Mouse (Mus musculus): ENCODE data around the gene Zbtb16. TPM values are rescaled to one million over a fixed set of nuclear protein-coding genes. Genes with fewer than 3 reads are reported as not detected.

Zbtb16 gene
- polyA plus RNA-seq, 1 experiment, result 6.5 TPM

DNA sequence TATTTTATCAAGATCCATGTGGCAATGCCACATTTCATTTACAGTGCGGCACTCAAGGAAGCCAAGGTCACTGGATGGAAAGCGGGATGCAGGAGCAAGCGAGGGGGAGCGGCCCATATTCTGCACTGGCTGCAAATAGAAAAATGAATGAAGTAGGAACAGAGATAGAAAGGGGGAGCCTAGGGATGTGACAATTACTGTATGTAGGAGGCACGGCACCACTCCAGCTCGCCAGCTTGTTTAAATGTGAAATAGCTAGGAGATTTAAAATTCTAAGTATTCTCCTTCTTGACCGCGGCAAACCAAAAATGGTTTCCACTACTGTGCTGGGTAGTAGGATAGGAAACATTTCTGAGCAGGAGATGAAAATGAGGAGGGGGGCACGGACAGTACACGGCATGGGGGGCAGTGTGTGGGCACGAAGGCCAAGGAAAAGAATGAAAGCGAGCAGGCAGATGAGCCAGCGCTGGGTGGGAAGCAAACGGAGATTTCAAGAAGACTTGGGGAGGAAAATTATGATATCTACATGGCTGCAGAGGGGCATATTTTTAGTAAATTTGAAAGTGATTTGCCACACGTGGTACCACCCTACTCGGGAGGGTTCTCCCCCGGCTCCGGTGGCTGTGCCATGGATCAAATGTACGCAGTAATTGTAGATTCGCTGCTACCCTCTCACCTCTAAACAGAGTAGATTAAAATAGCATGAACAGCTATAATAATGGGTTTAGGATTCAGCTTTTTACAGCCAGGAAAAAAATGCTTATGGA is 68.2 kb downstream of the Zbtb16 start:
- TF ChIP-seq GATA1 (IDR thresholded peaks at IDR 0.05; ENCODE audit: low read length), result no peak

DNA sequence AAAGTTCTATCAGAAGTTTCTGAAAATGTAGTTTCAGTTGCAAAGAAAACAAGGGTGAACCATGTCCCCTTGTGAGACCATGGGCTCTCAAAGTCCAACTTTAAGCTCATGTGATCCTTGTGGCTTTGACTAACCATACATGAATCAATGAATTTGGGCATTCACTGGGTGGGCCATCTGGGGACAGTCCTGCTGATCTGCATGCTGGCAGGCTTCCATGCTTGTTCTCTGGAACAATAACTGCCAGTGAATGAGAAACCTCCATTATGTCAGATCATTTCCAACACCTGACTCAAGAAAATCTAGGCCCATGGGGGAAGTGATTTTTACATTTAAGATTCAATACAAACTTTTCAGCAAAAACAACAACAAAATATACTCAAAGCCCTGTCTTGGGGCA is 70.1 kb downstream of the Zbtb16 start:
- no peak for TF ChIP-seq GATA1 (IDR thresholded peaks at IDR 0.05; ENCODE audit: low read length)

DNA sequence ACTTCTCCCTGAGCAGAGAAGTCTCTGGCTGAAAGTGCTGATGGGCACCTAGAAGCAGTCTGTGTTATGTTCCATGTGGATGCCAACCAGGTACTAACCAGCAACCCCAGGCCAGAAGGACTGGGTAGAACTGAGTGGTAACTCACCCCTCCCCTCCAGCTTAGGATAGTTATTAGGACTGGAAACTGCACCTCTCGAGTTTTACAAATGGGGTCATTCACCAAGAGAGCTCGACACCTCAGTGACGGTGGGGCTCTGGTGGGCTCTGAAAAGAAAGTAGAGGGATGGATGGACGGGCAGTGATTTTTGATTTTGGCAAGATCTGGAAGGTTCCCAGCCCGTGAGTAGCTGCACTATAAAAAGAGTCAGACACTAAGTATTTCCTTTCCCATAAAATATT is 71.7 kb downstream of the Zbtb16 start:
- no peak for TF ChIP-seq GATA1 (IDR thresholded peaks at IDR 0.05; ENCODE audit: low read length)

DNA sequence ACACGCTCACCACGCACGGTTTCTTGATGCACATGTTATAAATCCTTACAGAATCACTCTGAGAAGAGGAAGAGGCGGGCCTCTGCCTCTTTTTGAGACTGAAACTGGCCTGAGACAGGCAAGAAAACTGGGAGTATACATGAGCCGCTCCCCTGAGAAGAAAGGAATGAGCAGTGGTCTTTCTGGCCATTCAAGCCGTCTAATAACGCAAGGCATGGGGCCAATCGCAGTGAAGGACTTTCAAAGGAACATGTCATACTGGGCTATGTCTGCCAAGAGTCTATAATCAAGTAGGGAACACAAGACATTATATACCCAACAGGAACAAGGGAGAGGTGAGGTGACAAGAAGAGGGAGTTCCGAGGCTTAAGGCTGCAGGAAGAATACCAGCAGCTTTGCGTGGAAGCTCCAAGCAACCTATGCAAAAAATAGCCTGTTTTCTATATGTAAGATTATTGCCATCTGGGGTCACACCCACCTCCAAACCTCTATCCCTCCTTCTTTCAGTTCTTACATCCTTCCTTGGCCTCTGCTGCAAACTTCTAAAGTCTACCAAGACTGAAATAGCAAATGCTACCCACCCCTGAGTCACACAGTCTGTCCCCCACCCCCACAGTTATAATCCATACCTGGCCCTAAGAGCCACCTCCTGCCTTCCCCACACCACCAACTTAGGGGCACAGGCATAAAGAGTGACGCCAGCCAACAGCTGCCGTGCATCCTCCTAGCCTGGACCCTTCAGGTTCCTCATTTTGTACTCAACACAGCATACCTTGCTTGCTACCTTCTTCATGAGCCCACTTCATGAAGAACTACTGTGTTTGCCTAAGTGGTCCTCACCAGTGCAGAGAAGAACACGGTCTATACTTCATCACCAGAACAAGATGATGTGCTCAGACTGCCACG is 74.0 kb downstream of the Zbtb16 start:
- TF ChIP-seq GATA1 (IDR thresholded peaks at IDR 0.05; ENCODE audit: low read length), result no peak

DNA sequence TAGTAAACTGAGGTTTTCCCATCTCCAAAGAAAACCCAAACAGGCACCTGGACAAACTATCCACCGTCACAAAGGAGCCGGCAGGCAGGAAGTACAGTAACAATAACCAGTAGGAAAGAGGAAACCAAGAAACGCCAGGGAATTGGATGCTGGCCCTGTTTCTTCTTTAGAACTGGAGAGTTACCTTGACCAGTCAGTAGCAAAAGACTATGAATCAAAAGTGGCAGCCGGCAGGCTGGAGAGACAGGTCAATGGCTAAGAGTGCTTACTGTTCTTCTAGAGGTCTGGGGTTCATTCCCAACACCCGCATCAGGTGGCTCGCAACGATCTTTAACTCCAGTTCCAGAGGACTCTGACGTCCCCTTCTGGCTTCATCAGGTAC is 74.9 kb downstream of the Zbtb16 start:
- TF ChIP-seq GATA1 (IDR thresholded peaks at IDR 0.05; ENCODE audit: low read length), result no peak

DNA sequence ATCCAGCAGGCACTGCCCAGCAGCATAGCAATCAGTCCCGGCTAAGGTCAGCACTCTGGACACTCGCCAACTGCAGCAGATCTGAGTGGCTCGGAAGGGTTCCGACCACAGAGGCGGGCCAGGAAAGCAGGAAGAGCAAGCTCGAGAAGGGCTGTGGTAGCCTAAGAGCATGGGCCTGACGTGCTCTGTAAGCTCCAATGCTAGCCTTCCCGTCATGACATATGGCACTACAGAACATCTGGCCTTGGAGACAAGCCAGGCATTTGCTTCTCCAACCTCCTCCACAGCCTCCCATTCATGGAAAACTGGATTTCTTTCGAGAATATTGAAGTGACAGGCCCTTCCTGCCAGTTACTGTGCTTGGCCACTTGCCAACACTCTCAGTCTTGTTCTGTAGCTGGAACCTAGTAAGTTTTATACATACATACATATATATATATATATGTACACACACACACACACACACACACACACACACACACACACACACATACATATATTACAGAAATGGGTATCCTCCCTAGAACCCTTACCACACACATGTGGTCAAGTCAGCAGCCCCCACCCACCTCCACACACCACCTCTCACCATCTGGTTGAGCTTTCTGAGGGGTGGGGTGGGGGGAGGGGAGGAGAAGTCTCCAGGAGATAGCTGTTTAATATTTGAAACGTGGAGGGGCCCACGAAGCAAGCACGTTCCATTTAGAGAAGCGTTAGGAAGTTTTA is 75.4 kb downstream of the Zbtb16 start:
- no peak for TF ChIP-seq GATA1 (IDR thresholded peaks at IDR 0.05; ENCODE audit: low read length)

DNA sequence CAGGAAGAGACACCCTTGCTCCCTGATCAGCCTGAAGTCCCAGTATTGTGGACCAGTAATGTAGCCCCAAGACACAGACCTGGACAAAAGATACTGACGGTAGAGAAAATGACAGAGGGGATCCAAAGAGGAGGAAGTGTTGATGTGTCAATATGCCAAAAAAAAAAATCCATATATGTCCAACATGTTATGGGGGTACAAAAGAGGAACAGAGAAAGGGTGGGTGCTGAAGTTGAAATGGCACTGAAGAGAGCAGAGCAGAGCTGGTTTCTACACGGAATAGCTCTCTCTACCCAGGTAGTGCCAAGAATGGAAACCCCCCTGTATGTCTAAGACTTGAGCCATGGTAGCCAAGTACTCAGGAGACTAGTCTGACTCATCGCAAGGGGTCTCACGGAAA is 76.9 kb downstream of the Zbtb16 start:
- TF ChIP-seq GATA1 (IDR thresholded peaks at IDR 0.05; ENCODE audit: low read length), result no peak

DNA sequence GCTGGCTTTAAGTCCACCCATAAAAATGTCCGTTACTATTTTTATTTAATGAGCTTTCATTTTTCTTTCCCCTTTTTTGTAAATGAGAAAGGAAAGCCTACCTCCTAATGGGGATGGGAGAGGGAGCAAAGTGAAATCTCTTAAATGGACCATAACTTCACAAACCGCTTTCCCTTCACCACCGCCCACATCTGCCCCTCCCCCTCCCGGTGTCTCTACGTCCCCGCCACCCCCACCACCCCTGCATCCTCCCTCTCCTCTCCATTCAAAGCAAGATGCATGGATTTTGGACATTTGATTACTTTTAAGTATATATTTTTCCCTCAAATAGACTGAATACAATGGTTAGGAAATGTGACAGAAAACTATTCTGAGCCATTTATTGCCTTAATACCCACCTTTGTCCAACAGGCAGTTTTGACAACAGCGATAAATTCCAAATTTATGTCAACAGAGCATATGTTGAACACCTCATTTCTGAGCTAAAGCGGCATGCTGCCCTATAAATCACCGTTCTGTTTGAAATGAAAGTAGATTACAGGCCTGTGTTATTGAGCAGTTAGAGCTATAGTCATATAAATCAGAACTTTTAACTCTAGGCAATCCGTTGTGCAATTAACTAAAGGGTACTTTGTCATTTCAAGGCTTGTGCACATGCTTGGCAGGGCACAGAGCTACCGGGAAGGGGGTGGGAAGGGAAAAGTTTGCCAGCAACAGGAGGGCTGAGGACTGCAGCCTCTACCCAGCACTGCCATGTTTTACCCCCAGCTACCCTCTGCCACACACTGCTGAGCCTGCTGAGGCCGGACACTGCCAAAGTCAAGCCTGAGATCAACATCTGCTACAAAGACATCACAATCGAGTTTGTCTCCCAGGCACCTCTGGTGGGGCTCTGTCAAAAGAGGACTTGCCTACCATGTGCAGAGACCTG is 78.1 kb downstream of the Zbtb16 start:
- no peak for TF ChIP-seq GATA1 (IDR thresholded peaks at IDR 0.05; ENCODE audit: low read length)

DNA sequence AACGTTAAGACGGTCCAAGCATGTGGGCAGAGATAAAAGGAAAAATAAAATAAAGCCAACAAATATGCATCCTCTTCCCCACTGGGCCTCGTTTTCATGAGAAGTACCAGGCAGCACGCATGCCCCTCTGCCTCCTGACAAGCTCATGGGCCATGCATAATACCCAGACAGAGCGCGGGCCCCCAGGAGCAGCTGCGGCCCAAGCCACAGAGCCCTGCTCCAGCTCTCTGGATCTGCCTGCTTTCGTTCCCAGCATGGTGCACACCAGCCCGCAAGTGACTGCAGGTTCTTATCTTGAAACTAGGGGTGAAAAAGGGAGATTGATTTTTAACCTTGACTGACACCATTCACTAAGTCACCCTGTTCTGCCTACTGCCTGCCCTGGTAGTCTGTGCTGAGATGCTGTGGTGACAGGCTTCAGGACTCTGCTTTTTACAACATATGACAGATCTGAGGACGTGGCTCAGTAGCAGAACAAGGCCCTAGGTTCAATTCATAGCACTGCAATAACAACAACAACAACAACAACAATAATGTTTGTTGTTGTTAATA is 79.7 kb downstream of the Zbtb16 start:
- TF ChIP-seq GATA1 (IDR thresholded peaks at IDR 0.05; ENCODE audit: low read length), result no peak

DNA sequence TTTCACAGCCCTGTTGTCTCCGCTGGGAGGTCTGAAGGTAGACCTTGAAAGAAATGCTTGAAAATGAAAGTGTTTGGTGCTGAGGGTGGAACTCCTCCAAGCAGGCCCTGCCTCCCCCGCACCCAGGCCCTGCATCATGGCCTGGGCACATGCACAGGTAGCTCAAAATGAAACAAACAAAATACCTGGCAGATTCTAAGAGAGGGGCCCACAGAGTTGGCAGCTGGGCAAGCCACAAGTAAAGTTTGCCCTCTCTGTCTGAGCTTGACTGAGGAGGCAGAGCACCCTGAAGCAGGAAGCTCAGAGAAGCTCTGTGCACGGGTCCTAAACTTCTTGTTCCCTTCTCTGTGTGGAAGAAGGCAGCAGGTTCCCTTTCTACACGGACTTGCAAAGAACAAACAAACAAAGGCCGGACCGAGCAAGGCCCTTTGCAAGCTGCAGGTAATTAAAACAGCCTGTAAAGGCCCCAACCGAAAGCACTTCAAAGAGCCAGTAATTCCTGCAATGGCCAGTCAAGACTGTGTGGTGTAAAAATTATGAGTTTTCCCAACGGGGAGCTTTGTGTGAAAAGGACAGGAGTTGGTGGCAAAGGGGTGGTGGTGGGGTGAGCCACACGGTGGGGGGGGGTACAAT is 80.5 kb downstream of the Zbtb16 start:
- no peak for TF ChIP-seq GATA1 (IDR thresholded peaks at IDR 0.05; ENCODE audit: low read length)

DNA sequence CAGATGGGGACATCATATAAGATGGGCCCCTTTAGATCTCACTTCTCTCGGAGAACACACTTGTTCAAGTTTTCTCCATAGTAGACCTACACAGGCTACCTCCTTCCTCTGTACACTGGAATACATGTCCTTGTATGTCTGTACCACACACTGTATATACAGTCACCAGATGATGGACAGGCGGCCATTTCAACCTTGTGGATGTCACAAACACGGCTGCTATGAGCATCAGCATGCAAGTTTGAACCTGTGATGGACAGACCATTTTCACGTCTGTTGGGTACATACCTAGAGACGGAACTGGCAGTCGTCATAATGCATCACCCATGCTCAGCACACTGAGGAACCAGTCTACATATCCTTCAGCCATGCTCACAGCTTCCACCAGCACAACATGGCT is 81.6 kb downstream of the Zbtb16 start:
- TF ChIP-seq GATA1 (IDR thresholded peaks at IDR 0.05; ENCODE audit: low read length), result no peak

DNA sequence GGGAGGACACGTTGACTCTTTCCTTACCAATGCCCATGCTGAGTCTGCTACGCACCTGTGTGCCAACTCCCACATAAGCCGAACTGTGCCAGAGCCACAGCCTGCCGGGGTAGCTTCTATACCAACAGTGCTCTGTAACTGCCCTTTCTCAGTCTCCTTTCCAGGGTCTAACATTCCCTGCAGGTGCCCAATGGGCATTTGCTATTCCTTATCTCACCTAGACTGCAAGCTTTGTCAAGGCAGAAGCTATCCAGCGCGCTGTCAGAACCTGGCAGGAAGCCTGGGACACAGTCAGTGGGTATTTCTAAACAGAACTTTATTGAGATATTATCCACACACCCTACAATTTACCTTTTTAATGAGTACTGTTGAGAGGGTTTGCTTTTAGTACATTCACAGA is 82.1 kb downstream of the Zbtb16 start:
- no peak for TF ChIP-seq GATA1 (IDR thresholded peaks at IDR 0.05; ENCODE audit: low read length)

DNA sequence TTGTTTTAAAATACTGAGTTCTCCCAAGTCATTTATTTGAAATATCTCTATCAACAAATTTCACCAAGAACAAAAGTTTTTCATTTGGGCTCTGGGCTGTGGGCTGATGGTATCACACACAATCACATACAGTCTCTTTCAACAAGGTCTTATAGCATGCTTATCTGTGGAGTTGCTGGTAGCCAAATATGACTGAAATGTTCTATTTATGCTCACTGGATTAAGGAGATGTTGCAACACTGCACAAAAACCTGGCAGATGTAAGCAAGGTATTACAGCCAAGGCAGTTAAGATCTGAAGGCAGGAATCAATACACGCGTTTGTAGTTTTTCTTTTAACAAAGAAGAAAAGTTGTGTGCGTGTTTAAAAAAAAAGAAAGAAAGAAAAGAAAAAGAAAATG is 84.1 kb downstream of the Zbtb16 start:
- no peak for TF ChIP-seq GATA1 (IDR thresholded peaks at IDR 0.05; ENCODE audit: low read length)

DNA sequence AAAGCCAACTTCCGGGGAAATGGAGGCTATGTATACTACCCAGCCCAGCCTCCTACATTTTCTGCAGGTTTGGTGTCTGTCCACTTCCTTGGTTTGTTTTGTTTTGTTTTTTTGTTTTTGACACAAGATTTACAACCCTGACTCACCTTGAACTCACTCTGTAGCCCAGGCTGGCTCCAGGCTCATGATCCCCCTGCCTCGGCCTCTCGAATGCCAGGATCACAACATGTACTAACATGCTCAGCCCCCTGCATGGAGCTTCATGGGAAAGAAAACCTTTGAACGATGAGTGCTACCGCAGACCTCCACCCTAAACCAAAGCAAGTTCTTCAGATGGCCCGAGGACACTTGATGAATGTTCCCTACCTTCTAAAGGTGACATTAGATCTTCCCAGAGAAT is 86.4 kb downstream of the Zbtb16 start:
- TF ChIP-seq GATA1 (IDR thresholded peaks at IDR 0.05; ENCODE audit: low read length), result no peak
